Mouse (Mus musculus) thymus, postnatal 0 days (tissue): ENCODE data around the gene Gm36210. TPM values are rescaled to one million over a fixed set of nuclear protein-coding genes. Genes with fewer than 3 reads are reported as not detected.

Experiments
- DNase-seq: peaks from one replicate; pipeline ENCODE4 v3.0.0-alpha.2; 2015; ENCODE audit warnings: low spot score
- polyA plus RNA-seq: library from polyadenylated mRNA; unstranded; fragments of >200 nt; fragmentation: Nextera tagmentation; extraction: Ambion mirVana; gene quantifications from 2 replicates; pipeline ENCODE4 v1.2.1, GENCODE M21; 2015

Gene Gm36210
- polyA plus RNA-seq, 1 experiment from 2014 or later, result 0.10 TPM

DNA sequence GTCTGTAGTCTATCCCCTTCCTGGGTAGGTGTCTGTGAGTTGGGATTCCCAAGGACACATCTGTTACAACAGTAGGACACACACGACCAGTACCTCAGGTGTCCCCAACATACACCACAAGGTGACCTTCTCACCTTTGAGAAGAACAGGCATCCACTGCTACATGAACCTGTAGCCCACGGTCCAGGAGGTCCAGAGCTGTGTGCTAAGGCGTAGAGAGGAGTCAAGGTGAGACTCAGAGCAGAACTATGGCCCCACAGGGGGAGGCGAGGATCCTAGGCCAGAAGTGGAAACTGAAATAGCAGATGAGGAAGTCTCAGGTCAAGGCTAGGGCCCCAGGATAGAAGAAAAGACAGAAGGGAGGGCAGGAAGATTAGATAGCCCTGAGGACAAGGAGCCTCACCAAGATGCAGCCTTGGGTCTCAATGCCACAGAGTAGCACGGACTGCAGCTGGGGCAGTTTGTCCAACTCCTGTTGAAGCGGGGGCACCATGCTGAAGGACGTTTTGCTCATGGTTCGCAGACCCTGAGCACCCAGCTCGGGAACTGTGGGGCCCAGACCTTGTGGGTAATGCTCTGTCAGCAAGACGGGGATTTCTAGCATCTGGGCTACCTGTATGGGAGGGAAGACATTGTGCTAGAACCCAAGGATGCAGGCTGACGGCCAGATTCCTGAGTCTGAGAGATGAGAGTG, 55.5 kb downstream of the Gm36210 start:
- DNase-seq, result no peak

DNA sequence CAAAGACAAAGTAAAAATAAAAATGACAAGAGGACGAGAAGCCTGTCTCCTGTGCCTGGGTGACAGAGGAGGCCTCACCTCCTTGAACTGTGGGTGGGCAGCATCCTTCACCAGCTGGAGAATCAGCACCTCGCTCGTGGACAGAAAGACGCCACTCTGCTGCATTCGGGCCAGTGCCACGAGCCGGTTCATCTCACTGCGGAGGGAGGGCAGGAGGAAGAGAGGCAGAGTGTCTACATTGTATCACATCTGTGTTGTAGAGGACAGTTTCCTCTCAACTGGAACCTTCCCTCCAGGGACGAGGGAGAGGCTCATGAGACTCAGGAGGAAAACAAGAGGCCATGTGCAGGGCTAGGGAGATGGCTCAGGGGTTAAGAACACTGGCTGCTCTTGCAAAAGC, 56.9 kb downstream of the Gm36210 start:
- no peak for DNase-seq

Other genes starting within 250 kb of the Gm36210 start
- 19.8 and 23.8 TPM in 2 replicates for gene Ppp6r1, start 247.5 kb downstream of the Gm36210 start, polyA plus RNA-seq
- 74.9 and 91.0 TPM in 2 replicates for gene Hspbp1, start 221.4 kb downstream of the Gm36210 start, polyA plus RNA-seq
- gene Brsk1, start 215.9 kb downstream of the Gm36210 start, polyA plus RNA-seq, result 0.06 and 0.20 TPM in 2 replicates
- gene Tmem150b, start 181.3 kb downstream of the Gm36210 start, polyA plus RNA-seq, result 0.82 and 1.4 TPM in 2 replicates
- 44.1 and 44.2 TPM in 2 replicates for gene Kmt5c, start 166.4 kb downstream of the Gm36210 start, polyA plus RNA-seq
- 37.9 TPM in 2 replicates for gene Cox6b2, start 153.4 kb downstream of the Gm36210 start, polyA plus RNA-seq
- gene Fam71e2, start 135.2 kb downstream of the Gm36210 start, polyA plus RNA-seq, result not detected in 2 replicates
- 0.13 and 0.30 TPM in 2 replicates for gene Il11, start 123.7 kb downstream of the Gm36210 start, polyA plus RNA-seq
- 0.23 TPM in 1 of 2 replicates, not detected in the other for gene Tmem190, start 123.6 kb downstream of the Gm36210 start, polyA plus RNA-seq
- gene Tmem238, start 116.9 kb downstream of the Gm36210 start, polyA plus RNA-seq, result 9.6 and 11.7 TPM in 2 replicates
- 546 and 590 TPM in 2 replicates for gene Rpl28, start 113.6 kb downstream of the Gm36210 start, polyA plus RNA-seq
- gene Ube2s, start 93.9 kb downstream of the Gm36210 start, polyA plus RNA-seq, result 413 and 414 TPM in 2 replicates
- gene Shisa7, start 61.8 kb downstream of the Gm36210 start, polyA plus RNA-seq, result not detected in 2 replicates
- gene Isoc2b, start 36.3 kb downstream of the Gm36210 start, polyA plus RNA-seq, result 19.9 and 22.0 TPM in 2 replicates
- 0.72 and 0.81 TPM in 2 replicates for gene Isoc2a, start 29.4 kb downstream of the Gm36210 start, polyA plus RNA-seq
- 2.7 and 3.1 TPM in 2 replicates for gene Zfp628, start 8.7 kb upstream of the Gm36210 start, polyA plus RNA-seq
- 0.22 and 0.60 TPM in 2 replicates for gene Nat14, start 15.5 kb upstream of the Gm36210 start, polyA plus RNA-seq
- gene Ssc5d, start 19.3 kb upstream of the Gm36210 start, polyA plus RNA-seq, result 0.07 and 0.19 TPM in 2 replicates
- 0.09 and 0.21 TPM in 2 replicates for gene Sbk2, start 57.9 kb upstream of the Gm36210 start, polyA plus RNA-seq
- gene Sbk3, start 64.7 kb upstream of the Gm36210 start, polyA plus RNA-seq, result not detected in 2 replicates
- gene Zfp579, start 89.6 kb upstream of the Gm36210 start, polyA plus RNA-seq, result 18.7 and 22.3 TPM in 2 replicates
- 14.9 and 18.2 TPM in 2 replicates for gene Zfp524, start 107.9 kb upstream of the Gm36210 start, polyA plus RNA-seq
- 32.3 and 33.5 TPM in 2 replicates for gene Fiz1, start 108.2 kb upstream of the Gm36210 start, polyA plus RNA-seq
- 2.9 and 5.4 TPM in 2 replicates for gene Gm44973, start 109.0 kb upstream of the Gm36210 start, polyA plus RNA-seq
- 5.1 and 5.9 TPM in 2 replicates for gene Zfp865, start 113.9 kb upstream of the Gm36210 start, polyA plus RNA-seq
- 0.27 TPM in 1 of 2 replicates, not detected in the other for gene Ccdc106, start 114.0 kb upstream of the Gm36210 start, polyA plus RNA-seq
- gene 4632433K11Rik, start 127.6 kb upstream of the Gm36210 start, polyA plus RNA-seq, result not detected in 2 replicates
- 3.8 and 4.4 TPM in 2 replicates for gene Zfp784, start 131.9 kb upstream of the Gm36210 start, polyA plus RNA-seq
- 15.2 and 15.4 TPM in 2 replicates for gene Zfp580, start 145.0 kb upstream of the Gm36210 start, polyA plus RNA-seq
- gene U2af2, start 155.6 kb upstream of the Gm36210 start, polyA plus RNA-seq, result 131 and 138 TPM in 2 replicates
- 42.6 and 44.8 TPM in 2 replicates for gene Epn1, start 173.7 kb upstream of the Gm36210 start, polyA plus RNA-seq
- not detected in 2 replicates for gene Rfpl4, start 210.4 kb upstream of the Gm36210 start, polyA plus RNA-seq
- gene Rasl2-9, start 219.4 kb upstream of the Gm36210 start, polyA plus RNA-seq, result 0.13 and 0.40 TPM in 2 replicates
- not detected in 2 replicates for gene Vmn1r55, start 243.2 kb upstream of the Gm36210 start, polyA plus RNA-seq